8 mouse cellular contexts compared by ENCODE assay signal in the genomic region with DNA sequence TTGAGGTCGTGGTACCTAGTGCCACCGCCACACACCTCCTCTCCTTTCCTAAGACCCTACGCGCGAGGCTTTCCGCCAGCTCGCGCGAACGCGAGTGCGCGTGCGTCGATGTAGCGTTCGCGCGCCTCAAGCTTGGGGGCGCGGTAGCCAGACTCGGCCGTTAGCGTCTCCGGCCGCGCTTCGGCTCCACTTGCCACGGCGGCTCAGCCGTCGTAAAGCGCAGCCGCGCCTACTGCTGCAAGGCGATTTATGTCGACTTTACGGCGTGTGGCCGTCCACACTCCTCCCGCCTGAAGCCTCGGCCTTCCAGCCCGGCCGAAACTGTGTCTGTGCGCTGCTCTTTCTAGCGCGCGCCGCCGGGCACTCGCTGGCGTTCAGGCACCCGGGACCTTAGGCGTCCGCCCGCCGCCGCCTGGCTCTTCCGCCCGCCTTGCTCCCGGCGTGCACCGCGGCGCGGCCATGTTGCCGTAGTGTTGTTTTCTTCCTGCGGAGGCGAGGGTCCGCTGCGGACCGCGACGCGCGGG. TPM values are rescaled to one million over a fixed set of nuclear protein-coding genes. Genes with fewer than 3 reads are reported as not detected.
DNase-seq lines count a peak whose midpoint lies in the region; ATAC-seq and TF ChIP-seq lines count a peak whose summit lies in the region.

Gene Rbm33 (plus strand): TSS at position 400 of the 524 bp plus-strand sequence.

- ATAC-seq in forebrain, embryonic 12.5 days (ENCODE audit: low FRiP score) = peak; percentile 92
- peak; percentile 94 for ATAC-seq in heart, postnatal 0 days (ENCODE audit: insufficient read depth, low read depth)
- peak; percentile 90 for ATAC-seq in liver, embryonic 16.5 days (ENCODE audit: low read depth)
- peak; percentile 94 for ATAC-seq in neural tube, embryonic 13.5 days (ENCODE audit: low read depth)

- peak within 1 kb of the TSS; percentile 92 for H3K4me3 ChIP-seq in E14TG2a.4 (replicated peaks; ENCODE audit: low read length)
- H3K4me3 ChIP-seq in forebrain, embryonic 12.5 days (replicated peaks) = peak within 1 kb of the TSS; percentile 98
- H3K4me3 ChIP-seq in heart, postnatal 0 days (ENCODE audit: low read depth, low read length) = peak within 1 kb of the TSS; percentile 100
- peak within 1 kb of the TSS; percentile 97 for H3K4me3 ChIP-seq in liver, embryonic 16.5 days (ENCODE audit: low read depth, low read length)
- H3K4me3 ChIP-seq in neural tube, embryonic 13.5 days = peak within 1 kb of the TSS; percentile 95
- peak within 1 kb of the TSS; percentile 94 for H3K4me3 ChIP-seq in testis, adult 2 months (ENCODE audit: control insufficient read depth, low read depth, low read length)

- H3K9me3 ChIP-seq in E14TG2a.4 (ENCODE audit: low read length) = no peaks in the 10 kb centered on the region
- no peaks in the 10 kb centered on the region for H3K9me3 ChIP-seq in forebrain, embryonic 12.5 days
- H3K9me3 ChIP-seq in heart, postnatal 0 days (replicated peaks; ENCODE audit: control insufficient read depth, low read length) = no peaks in the 10 kb centered on the region
- H3K9me3 ChIP-seq in liver, embryonic 16.5 days (replicated peaks; ENCODE audit: control insufficient read depth, low read length) = no peaks in the 10 kb centered on the region
- no peaks in the 10 kb centered on the region for H3K9me3 ChIP-seq in neural tube, embryonic 13.5 days

- TF ChIP-seq POLR2A in testis, adult 2 months (IDR thresholded peaks at IDR 0.05; ENCODE audit: control insufficient read depth, low read depth, low read length) = peak; percentile 97

- peak within 1 kb of the TSS; percentile 100 for H3K9ac ChIP-seq in forebrain, embryonic 12.5 days
- peak within 1 kb of the TSS; percentile 100 for H3K9ac ChIP-seq in heart, postnatal 0 days (replicated peaks; ENCODE audit: low read depth, low read length)
- peak within 1 kb of the TSS; percentile 100 for H3K9ac ChIP-seq in liver, embryonic 16.5 days (ENCODE audit: low read depth, low read length)
- peak within 1 kb of the TSS; percentile 100 for H3K9ac ChIP-seq in neural tube, embryonic 13.5 days

- H3K36me3 ChIP-seq in E14TG2a.4 (ENCODE audit: insufficient read depth, low read length) = peaks cover 21% of the 10 kb centered on the region
- no peaks in the 10 kb centered on the region for H3K36me3 ChIP-seq in forebrain, embryonic 12.5 days (replicated peaks)
- H3K36me3 ChIP-seq in heart, postnatal 0 days (replicated peaks; ENCODE audit: control insufficient read depth, insufficient read depth, low read length) = 0 out of 2 replicates have a peak, but pooled peaks cover 5% of the 10 kb centered on the region
- H3K36me3 ChIP-seq in liver, embryonic 16.5 days (ENCODE audit: control insufficient read depth, insufficient read depth) = no peaks in the 10 kb centered on the region
- no peaks in the 10 kb centered on the region for H3K36me3 ChIP-seq in neural tube, embryonic 13.5 days
- H3K36me3 ChIP-seq in testis, adult 2 months (ENCODE audit: control insufficient read depth, insufficient read depth, low read length) = no peaks in the 10 kb centered on the region

- no peak; the same call in 1 of the 2 replicates for TF ChIP-seq EP300 in heart, postnatal 0 days (IDR thresholded peaks at IDR 0.05; ENCODE audit: low read depth)

- H3K27ac ChIP-seq in forebrain, embryonic 12.5 days = peak within 1 kb of the TSS; percentile 99
- peak within 1 kb of the TSS; percentile 100 for H3K27ac ChIP-seq in heart, postnatal 0 days (ENCODE audit: low read depth)
- H3K27ac ChIP-seq in liver, embryonic 16.5 days (ENCODE audit: low read length) = peak within 1 kb of the TSS; percentile 99
- peak within 1 kb of the TSS; percentile 100 for H3K27ac ChIP-seq in neural tube, embryonic 13.5 days (replicated peaks)
- peak within 1 kb of the TSS; percentile 92 for H3K27ac ChIP-seq in testis, adult 2 months (ENCODE audit: control insufficient read depth, insufficient read depth, low read depth, low read length)

- no peaks in the 10 kb centered on the region for H3K27me3 ChIP-seq in E14TG2a.4 (ENCODE audit: insufficient read depth, low read length)
- H3K27me3 ChIP-seq in forebrain, embryonic 12.5 days = no peaks in the 10 kb centered on the region
- no peaks in the 10 kb centered on the region for H3K27me3 ChIP-seq in heart, postnatal 0 days (ENCODE audit: control insufficient read depth, insufficient read depth, low read length)
- H3K27me3 ChIP-seq in liver, embryonic 16.5 days (ENCODE audit: control insufficient read depth, insufficient read depth, low read depth, low read length) = no peaks in the 10 kb centered on the region
- no peaks in the 10 kb centered on the region for H3K27me3 ChIP-seq in neural tube, embryonic 13.5 days
- H3K27me3 ChIP-seq in testis, adult 2 months (ENCODE audit: control insufficient read depth, insufficient read depth, low read length) = no peaks in the 10 kb centered on the region

- under 1% methylated on average over 67 of the region's 76 CpGs for WGBS in forebrain, embryonic 12.5 days
- under 1% methylated on average over 72 of the region's 76 CpGs for WGBS in heart, postnatal 0 days
- under 1% methylated on average over 70 of the region's 76 CpGs for WGBS in liver, embryonic 16.5 days (ENCODE audit: insufficient replicate concordance)
- WGBS in neural tube, embryonic 13.5 days = under 1% methylated on average over 69 of the region's 76 CpGs

- DNase-seq in c-Kit-positive CD71-positive TER-119-positive erythroid progenitor cells, embryonic 14.5 days (ENCODE audit: low spot score) = peak; percentile 83
- peak; percentile 89 for DNase-seq in heart, postnatal 0 days (ENCODE audit: low spot score)
- peak; percentile 88 to 94 for DNase-seq in kidney, postnatal 4 days

- peaks cover 34% of the 10 kb centered on the region for H3K4me1 ChIP-seq in E14TG2a.4 (replicated peaks; ENCODE audit: low read depth, low read length)
- peaks cover 25% of the 10 kb centered on the region for H3K4me1 ChIP-seq in forebrain, embryonic 12.5 days
- peaks cover 22% of the 10 kb centered on the region for H3K4me1 ChIP-seq in heart, postnatal 0 days (ENCODE audit: control insufficient read depth, insufficient read depth)
- H3K4me1 ChIP-seq in liver, embryonic 16.5 days (ENCODE audit: control insufficient read depth, low read depth, low read length) = peaks cover 24% of the 10 kb centered on the region
- H3K4me1 ChIP-seq in neural tube, embryonic 13.5 days (replicated peaks) = peaks cover 40% of the 10 kb centered on the region
- H3K4me1 ChIP-seq in testis, adult 2 months (ENCODE audit: control insufficient read depth, insufficient read depth, low read length) = peaks cover 2% of the 10 kb centered on the region; the same call in 1 of the 2 replicates

- H3K4me2 ChIP-seq in forebrain, embryonic 12.5 days = peak within 1 kb of the TSS; percentile 61
- H3K4me2 ChIP-seq in heart, postnatal 0 days (ENCODE audit: low read depth, low read length) = peak within 1 kb of the TSS; percentile 71
- H3K4me2 ChIP-seq in liver, embryonic 16.5 days (ENCODE audit: low read depth, low read length) = peak within 1 kb of the TSS; percentile 91
- H3K4me2 ChIP-seq in neural tube, embryonic 13.5 days = peak within 1 kb of the TSS; percentile 82

- no peak for TF ChIP-seq CTCF in E14TG2a.4 (conservative IDR thresholded peaks at IDR 0.05; ENCODE audit: low read length)
- TF ChIP-seq CTCF in heart, postnatal 0 days (IDR thresholded peaks at IDR 0.05; ENCODE audit: low read depth) = no peak
- TF ChIP-seq CTCF in testis, adult 2 months (IDR thresholded peaks at IDR 0.05; ENCODE audit: control insufficient read depth, insufficient read depth, insufficient replicate concordance, low read depth, low read length) = no peak

RNA-seq across cellular contexts. Expression of gene Rbm33, which starts in this region (rescaled TPM):
- polyA plus RNA-seq in forebrain, embryonic 12.5 days (2016; fragmentation: Nextera tagmentation; extraction: Ambion mirVana) = 24.3 and 26.7 TPM in 2 replicates
- 16.6 and 17.1 TPM in 2 replicates for total RNA-seq in heart, postnatal 0 days (2014; rRNA removed; ENCODE audit: low replicate concordance)
- 6.4 and 6.6 TPM in 2 replicates for polyA plus RNA-seq in heart, postnatal 0 days (2015; fragmentation: Nextera tagmentation; extraction: Ambion mirVana)
- 5.9 and 6.9 TPM in 2 replicates for polyA plus RNA-seq in liver, embryonic 16.5 days (2015; fragmentation: Nextera tagmentation; extraction: Ambion mirVana)
- 13.2 and 21.4 TPM in 2 replicates for polyA plus RNA-seq in neural tube, embryonic 13.5 days (2015; fragmentation: Nextera tagmentation; extraction: Ambion mirVana)
- polyA plus RNA-seq in testis, adult 2 months (2012; rRNA removed) = 16.5 and 17.0 TPM in 2 replicates

Comparison
In these comparisons a context has a peak if more than half of its experiments do, and no peak if none do; other contexts are left out.
1. Peak in every context shown above with its lines: DNase-seq, ATAC-seq, H3K4me3 ChIP-seq and H3K27ac ChIP-seq.